ENCODE assay signal across 15 mouse cellular contexts in genomic region chr5:137823455-137824045, GRCm38 (mm10). TPM values are rescaled to one million over a fixed set of nuclear protein-coding genes. Genes with fewer than 3 reads are reported as not detected.
"Had no signal": no experiment of that assay in that cellular context is flagged by ENCODE, and none has a peak within 500 bp of the region (broad histone marks: within the 10 kb centered on the region; RNA-seq: fewer than 3 reads in every experiment).

No protein-coding gene starts in this region.

- H3K9ac ChIP-seq: limb, embryonic 13.5 days; liver, embryonic 14.5 days; midbrain, embryonic 12.5 days; stomach, embryonic 15.5 days had no signal

- H3K9me3 ChIP-seq: limb, embryonic 13.5 days; midbrain, embryonic 12.5 days; stomach, embryonic 15.5 days had no signal

- H3K4me2 ChIP-seq: limb, embryonic 13.5 days; midbrain, embryonic 12.5 days; stomach, embryonic 15.5 days had no signal

- H3K4me3 ChIP-seq: limb, embryonic 13.5 days; midbrain, embryonic 12.5 days; stomach, embryonic 15.5 days had no signal

- H3K27ac ChIP-seq: kidney, postnatal 0 days; limb, embryonic 13.5 days; liver, embryonic 14.5 days; midbrain, embryonic 12.5 days; stomach, embryonic 15.5 days had no signal

- H3K27me3 ChIP-seq: limb, embryonic 13.5 days; midbrain, embryonic 12.5 days; stomach, embryonic 15.5 days had no signal

- H3K4me1 ChIP-seq: limb, embryonic 13.5 days; midbrain, embryonic 12.5 days; stomach, embryonic 15.5 days had no signal

- DNase-seq: kidney, adult 11 months; kidney, adult 9 months; kidney, postnatal 36 days; left cerebral cortex, postnatal 4 days; lung, adult 18-20 months; right cerebral cortex, postnatal 25 days; thymus, postnatal 4 days had no signal

- ATAC-seq: midbrain, embryonic 16.5 days had no signal

- H3K36me3 ChIP-seq: limb, embryonic 13.5 days; midbrain, embryonic 12.5 days; stomach, embryonic 15.5 days had no signal

RNA-seq across cellular contexts. Expression of gene Pilra, which starts 12.5 kb away (rescaled TPM):
- polyA plus RNA-seq: neural tube, embryonic 14.5 days had no signal

RNA-seq across cellular contexts. Expression of gene Pilrb1, which starts 34.4 kb away (rescaled TPM):
- polyA plus RNA-seq: limb, embryonic 13.5 days; midbrain, embryonic 12.5 days; midbrain, embryonic 16.5 days; neural tube, embryonic 14.5 days; testis, adult 2 months had no signal
